Mouse (Mus musculus): Measurements from ENCODE around the gene Lingo1.

DNA sequence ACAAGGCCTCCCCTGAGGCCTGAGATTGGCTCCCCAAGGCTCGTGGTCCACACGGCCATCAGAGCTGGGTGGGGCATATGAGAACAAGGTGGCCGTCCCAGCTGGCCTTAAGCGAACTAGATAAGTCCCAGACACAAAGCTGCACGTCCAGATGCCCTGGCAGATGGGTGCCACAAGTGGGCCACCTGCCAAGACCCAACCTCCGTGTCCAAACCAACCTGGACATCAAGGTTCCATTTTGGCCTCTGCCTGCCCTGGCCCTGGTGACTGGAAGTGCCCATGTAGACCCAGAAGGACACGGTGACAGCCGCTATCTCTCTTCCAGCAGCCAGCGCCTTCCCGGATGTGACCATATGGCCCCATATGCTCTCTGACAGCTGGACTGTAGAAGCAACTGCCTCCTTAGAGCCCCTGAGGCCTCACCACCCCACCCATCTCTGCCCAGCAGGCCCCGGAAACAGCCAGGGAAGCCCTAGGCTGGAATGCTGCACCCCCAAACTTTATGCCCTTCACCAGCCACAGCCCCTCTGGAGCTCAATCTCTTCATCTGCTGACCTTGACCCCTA lies 4.5 kb downstream of the Lingo1 start:
- TF ChIP-seq CTCF (IDR thresholded peaks at IDR 0.05) (no peak), EP300 (IDR thresholded peaks at IDR 0.05) (no peak)
